Mouse (Mus musculus): Measurements from ENCODE around the gene Mical2. TPM values are rescaled to one million over a fixed set of nuclear protein-coding genes. Genes with fewer than 3 reads are reported as not detected.

The Mical2 gene
- total and polyA plus RNA-seq, 3 experiments, result not detected

DNA sequence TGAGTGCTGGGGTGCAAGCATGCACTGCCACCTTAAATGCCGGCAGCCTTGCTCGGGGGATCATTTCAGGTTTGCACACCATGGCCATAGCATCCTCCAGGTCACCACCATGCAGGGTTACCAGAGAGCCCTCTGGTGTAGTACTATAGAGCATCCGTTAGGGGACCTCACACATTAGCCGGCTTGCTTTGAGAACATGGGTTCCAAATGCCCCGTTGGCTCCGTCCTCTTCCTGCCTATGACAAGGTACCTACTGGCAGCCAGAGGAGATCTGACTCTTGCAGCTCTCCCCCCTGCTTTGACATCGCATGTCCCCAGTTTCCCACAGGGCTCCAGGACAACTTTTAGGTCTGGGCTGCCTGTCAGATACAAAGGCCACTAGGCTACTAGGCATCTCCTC, 11.6 kb downstream of the Mical2 start:
- H3K36me3 ChIP-seq (replicated peaks in 1 of 2; ENCODE audit: control insufficient read depth in 1 of 2, insufficient read depth in 1 of 2, low read length in 1 of 2), result no peaks in the 10 kb centered on the region
- no peak overlapping the region for H3K4me2 ChIP-seq (ENCODE audit: insufficient read depth, low read depth, poor library complexity, severe bottlenecking)
- peaks cover 99% of the 10 kb centered on the region for H3K27me3 ChIP-seq (replicated peaks)
- H3K27ac ChIP-seq (ENCODE audit: insufficient read depth, low read depth), result no peak overlapping the region
- dilution Hi-C loops (cut with MboI; ENCODE audit: extremely low pct_ligation_motif_present, extremely low pct_unique_long_range_greater_than_20kb, low sequenced_read_pairs), result no loop called here
- DNase-seq (ENCODE audit: extremely low read depth), result no peak
- no peaks in the 10 kb centered on the region for H3K79me2 ChIP-seq (replicated peaks; ENCODE audit: control insufficient read depth, extremely low read depth, insufficient read depth, poor library complexity, severe bottlenecking)
- in situ Hi-C loops (cut with MboI; ENCODE audit: low pct_ligation_motif_present, low pct_unique_long_range_greater_than_20kb, low sequenced_read_pairs), result no loop called here
- no peaks in the 10 kb centered on the region for H3K9me3 ChIP-seq (replicated peaks; ENCODE audit: low read length)
- no peaks in the 10 kb centered on the region for H3K4me1 ChIP-seq (ENCODE audit: control insufficient read depth in 1 of 2, insufficient read depth in 2 of 2)
- H3K4me3 ChIP-seq (replicated peaks in 1 of 3; ENCODE audit: low read depth in 2 of 3, low read length in 2 of 3, poor library complexity in 1 of 3), result no peak overlapping the region
- no peak overlapping the region for H3K9ac ChIP-seq (ENCODE audit: insufficient read depth, low read depth)
- TF ChIP-seq MAX (IDR thresholded peaks at IDR 0.05; ENCODE audit: low read length) (no peak), MEF2A (IDR thresholded peaks at IDR 0.05; ENCODE audit: borderline replicate concordance, low read depth, low read length) (no peak), BHLHE40 (IDR thresholded peaks at IDR 0.05; ENCODE audit: low read depth, low read length) (no peak), JUN (IDR thresholded peaks at IDR 0.05; ENCODE audit: insufficient read depth, low read depth, low read length) (no peak), USF2 (conservative IDR thresholded peaks at IDR 0.05; ENCODE audit: low read depth, low read length) (no peak), EP300 (IDR thresholded peaks at IDR 0.05; ENCODE audit: low read length) (no peak), MXI1 (IDR thresholded peaks at IDR 0.05; ENCODE audit: low read depth, low read length) (no peak), KAT2A (IDR thresholded peaks at IDR 0.05; ENCODE audit: insufficient replicate concordance, low read length) (no peak), RAD21 (IDR thresholded peaks at IDR 0.05; ENCODE audit: low read depth, low read length) (no peak), NRF1 (IDR thresholded peaks at IDR 0.05; ENCODE audit: low read depth, low read length) (no peak), POLR2AphosphoS2 (IDR thresholded peaks at IDR 0.05; ENCODE audit: low read depth, low read length) (no peak), E2F4 (IDR thresholded peaks at IDR 0.05; ENCODE audit: insufficient replicate concordance, low read depth, low read length) (no peak), RCOR1 (conservative IDR thresholded peaks at IDR 0.05; ENCODE audit: low read depth, low read length) (no peak), HCFC1 (IDR thresholded peaks at IDR 0.05; ENCODE audit: low read depth, low read length) (no peak), CHD1 (IDR thresholded peaks at IDR 0.05; ENCODE audit: low read depth, low read length) (no peak), IRF4 (IDR thresholded peaks at IDR 0.05; ENCODE audit: low read depth, low read length) (no peak), TCF12 (IDR thresholded peaks at IDR 0.05; ENCODE audit: low read depth, low read length) (no peak)

DNA sequence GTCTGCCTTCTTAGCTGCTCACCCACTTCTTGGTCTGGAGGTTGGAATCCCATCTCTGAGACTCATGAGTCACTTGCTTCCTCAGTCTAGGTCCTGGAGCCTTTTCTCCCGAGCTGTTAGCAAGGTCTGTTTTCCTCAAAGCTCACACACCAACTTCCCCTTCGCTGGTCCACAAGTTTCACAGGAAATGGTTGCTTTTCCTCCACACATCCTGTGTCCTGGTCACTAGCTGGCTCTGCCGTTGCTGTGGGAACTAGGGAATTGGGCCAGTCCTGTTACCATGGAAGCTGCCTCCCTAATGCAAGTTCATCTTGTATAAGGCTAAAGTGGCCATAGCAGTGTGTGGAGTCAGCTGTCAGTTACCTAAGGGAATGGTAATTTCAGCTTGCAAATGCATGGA, 12.2 kb downstream of the Mical2 start:
- dilution Hi-C loops (cut with MboI; ENCODE audit: extremely low pct_ligation_motif_present, extremely low pct_unique_long_range_greater_than_20kb, low sequenced_read_pairs) (no loop called here), in situ Hi-C loops (cut with MboI; ENCODE audit: low pct_ligation_motif_present, low pct_unique_long_range_greater_than_20kb, low sequenced_read_pairs) (no loop called here)
- H3K4me2 ChIP-seq (ENCODE audit: insufficient read depth, low read depth, poor library complexity, severe bottlenecking), result no peak overlapping the region
- H3K9me3 ChIP-seq (replicated peaks; ENCODE audit: low read length), result peaks cover 5% of the 10 kb centered on the region
- H3K27me3 ChIP-seq (replicated peaks), result peaks cover 99% of the 10 kb centered on the region
- no peaks in the 10 kb centered on the region for H3K4me1 ChIP-seq (ENCODE audit: control insufficient read depth in 1 of 2, insufficient read depth in 2 of 2)
- no peak for DNase-seq (ENCODE audit: extremely low read depth)
- H3K27ac ChIP-seq (ENCODE audit: insufficient read depth, low read depth), result no peak overlapping the region
- no peak overlapping the region for H3K9ac ChIP-seq (ENCODE audit: insufficient read depth, low read depth)
- H3K79me2 ChIP-seq (replicated peaks; ENCODE audit: control insufficient read depth, extremely low read depth, insufficient read depth, poor library complexity, severe bottlenecking), result no peaks in the 10 kb centered on the region
- no peaks in the 10 kb centered on the region for H3K36me3 ChIP-seq (replicated peaks in 1 of 2; ENCODE audit: control insufficient read depth in 1 of 2, insufficient read depth in 1 of 2, low read length in 1 of 2)
- TF ChIP-seq CHD1 (IDR thresholded peaks at IDR 0.05; ENCODE audit: low read depth, low read length) (no peak), JUND (conservative IDR thresholded peaks at IDR 0.05; ENCODE audit: low read depth, low read length) (no peak), KAT2A (IDR thresholded peaks at IDR 0.05; ENCODE audit: insufficient replicate concordance, low read length) (no peak), ZMIZ1 (IDR thresholded peaks at IDR 0.05; ENCODE audit: low read depth, low read length) (no peak), RAD21 (IDR thresholded peaks at IDR 0.05; ENCODE audit: low read depth, low read length) (no peak), NRF1 (IDR thresholded peaks at IDR 0.05; ENCODE audit: low read depth, low read length) (no peak), MAX (IDR thresholded peaks at IDR 0.05; ENCODE audit: low read length) (no peak), HCFC1 (IDR thresholded peaks at IDR 0.05; ENCODE audit: low read depth, low read length) (no peak), ZKSCAN1 (IDR thresholded peaks at IDR 0.05; ENCODE audit: borderline replicate concordance, low read depth, low read length) (no peak)
- H3K4me3 ChIP-seq (replicated peaks in 1 of 3; ENCODE audit: low read depth in 2 of 3, low read length in 2 of 3, poor library complexity in 1 of 3), result no peak overlapping the region

Data from CH12.LX (cell line).